Mouse (Mus musculus): ENCODE data around the gene Dact3. TPM values are rescaled to one million over a fixed set of nuclear protein-coding genes. Genes with fewer than 3 reads are reported as not detected.

Dact3 gene
- total and polyA plus RNA-seq, 3 experiments: 0.31 to 2.1 TPM; not detected in 1

- TF ChIP-seq MEF2A (IDR thresholded peaks at IDR 0.05; ENCODE audit: extremely low read depth, insufficient replicate concordance, low read depth, low read length, poor library complexity, severe bottlenecking): peak; percentile 90
- no peak for TF ChIP-seq GABPA (IDR thresholded peaks at IDR 0.05; ENCODE audit: low read depth, low read length)
- peak; percentile 93 for TF ChIP-seq USF1 (IDR thresholded peaks at IDR 0.05; ENCODE audit: low read depth, low read length)
- TF ChIP-seq SMC3 (IDR thresholded peaks at IDR 0.05; ENCODE audit: low read depth, low read length): no peak
- TF ChIP-seq UBTF (IDR thresholded peaks at IDR 0.05; ENCODE audit: borderline replicate concordance, insufficient read depth, low read depth, low read length): no peak
- TF ChIP-seq TCF12 (IDR thresholded peaks at IDR 0.05; ENCODE audit: low read depth, low read length): no peak
- TF ChIP-seq ZMIZ1 (IDR thresholded peaks at IDR 0.05; ENCODE audit: low read depth, low read length): no peak
- no peak for TF ChIP-seq MAFK (IDR thresholded peaks at IDR 0.05; ENCODE audit: borderline replicate concordance, low read depth, low read length)
- peak; percentile 78 for TF ChIP-seq TBP (IDR thresholded peaks at IDR 0.05; ENCODE audit: low read depth, low read length)
- TF ChIP-seq RAD21 (IDR thresholded peaks at IDR 0.05; ENCODE audit: low read depth, low read length): no peak
- peak; percentile 89 for TF ChIP-seq MXI1 (IDR thresholded peaks at IDR 0.05; ENCODE audit: low read depth, low read length)
- no peak for TF ChIP-seq ZNF384 (IDR thresholded peaks at IDR 0.05; ENCODE audit: low read depth, low read length)
- no peak for TF ChIP-seq E2F4 (IDR thresholded peaks at IDR 0.05; ENCODE audit: borderline replicate concordance, low read depth, low read length)
- TF ChIP-seq ZC3H11A (IDR thresholded peaks at IDR 0.05; ENCODE audit: low read depth, low read length): no peak
- peak; percentile 80 for TF ChIP-seq NRF1 (IDR thresholded peaks at IDR 0.05; ENCODE audit: insufficient read depth, low read depth, low read length, poor library complexity, severe bottlenecking)
- 0 out of 2 replicates have a peak, but pooled peaks have one; percentile 34 for TF ChIP-seq ELF1 (IDR thresholded peaks at IDR 0.05; ENCODE audit: low read depth, low read length)
- no peak for TF ChIP-seq KAT2A (conservative IDR thresholded peaks at IDR 0.05; ENCODE audit: low read depth, low read length)
Measured at GRCm38 (mm10) chr7:16874756-16875309, 284 bp upstream of the Dact3 start (continued).

- H3K9me3 ChIP-seq (replicated peaks; ENCODE audit: insufficient read depth, low read length): no peaks in the 10 kb centered on the region
- H3K36me3 ChIP-seq (ENCODE audit: control insufficient read depth in 1 of 2, insufficient read depth in 2 of 2, low read length in 2 of 2): peaks cover 0 to 4% of the 10 kb centered on the region in 2 experiments; a peak in 2 of 4 replicates
- H3K27me3 ChIP-seq (ENCODE audit: control insufficient read depth in 1 of 2, insufficient read depth in 2 of 2, low read length in 2 of 2): no peaks in the 10 kb centered on the region
- H3K9ac ChIP-seq (ENCODE audit: control insufficient read depth, low read depth, low read length, poor library complexity, severe bottlenecking): peak overlapping the region; percentile 72
- H3K27ac ChIP-seq (ENCODE audit: control insufficient read depth, low read depth, low read length): no peak overlapping the region
- peak overlapping the region; percentile 61 to 73 for H3K4me3 ChIP-seq (ENCODE audit: control insufficient read depth in 1 of 2, insufficient read depth in 1 of 2, low read depth in 2 of 2, low read length in 2 of 2)
- no peaks in the 10 kb centered on the region; the same call in 1 of the 2 replicates for H3K79me2 ChIP-seq (ENCODE audit: control insufficient read depth, insufficient read depth, low read length, poor library complexity)
- no peak for DNase-seq (ENCODE audit: low read depth, low spot score)
- TF ChIP-seq NELFE (IDR thresholded peaks at IDR 0.05; ENCODE audit: low read depth, low read length) (0 out of 2 replicates have a peak, but pooled peaks have one; percentile 6), ZKSCAN1 (IDR thresholded peaks at IDR 0.05; ENCODE audit: low read depth, low read length) (no peak)
- H3K4me1 ChIP-seq (ENCODE audit: control insufficient read depth in 1 of 2, insufficient read depth in 2 of 2, low read length in 2 of 2): no peaks in the 10 kb centered on the region; a peak in 1 of 4 replicates
Measured at GRCm38 (mm10) chr7:16875326-16875725, 209 bp downstream of the Dact3 start.

Data from MEL (cell line).